Mouse (Mus musculus) frontal cortex, postnatal 10 days (tissue): ENCODE measurements around the gene Hpgd.

Source experiments
- DNase-seq, 2 experiments: peaks; one replicate each; pipeline ENCODE4 v3.0.0; 2022; ENCODE audit warnings: low spot score in 2 of 2, mixed read lengths in 1 of 2

Hpgd gene

GRCm38 (mm10) chr8:56323276-56323675 is 28.9 kb downstream of the Hpgd start:
- DNase-seq = no peak

- no peak for DNase-seq
Observed at GRCm38 (mm10) chr8:56327709-56328108, 33.3 kb downstream of the Hpgd start.

GRCm38 (mm10) chr8:56328130-56328542 is 33.8 kb downstream of the Hpgd start:
- no peak for DNase-seq

GRCm38 (mm10) chr8:56335390-56336000 is 41.1 kb downstream of the Hpgd start:
- no peak for DNase-seq

DNA sequence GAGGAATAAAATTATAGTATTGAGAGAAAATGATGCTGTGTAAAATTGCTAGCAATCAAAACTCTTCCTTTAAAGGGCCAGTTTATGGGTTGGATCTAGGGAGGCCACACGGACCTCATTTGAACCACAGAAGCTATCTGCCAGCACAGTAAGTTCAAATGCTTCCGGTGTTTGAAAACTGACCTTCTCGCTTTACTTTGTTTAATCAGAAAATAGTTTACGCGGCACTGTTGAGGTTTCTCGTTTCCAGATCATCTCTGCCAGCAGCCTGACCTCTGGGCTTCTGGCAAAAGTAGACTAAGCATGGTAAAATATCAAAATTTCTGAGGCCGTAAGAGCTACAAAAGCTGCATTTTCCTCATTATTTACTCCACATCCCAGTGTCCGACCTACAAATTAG is 42.4 kb downstream of the Hpgd start:
- DNase-seq = no peak

GRCm38 (mm10) chr8:56343505-56343904 is 49.1 kb downstream of the Hpgd start:
- DNase-seq = no peak

- no peak for DNase-seq
Observed at GRCm38 (mm10) chr8:56343940-56344339, 49.6 kb downstream of the Hpgd start.

DNA sequence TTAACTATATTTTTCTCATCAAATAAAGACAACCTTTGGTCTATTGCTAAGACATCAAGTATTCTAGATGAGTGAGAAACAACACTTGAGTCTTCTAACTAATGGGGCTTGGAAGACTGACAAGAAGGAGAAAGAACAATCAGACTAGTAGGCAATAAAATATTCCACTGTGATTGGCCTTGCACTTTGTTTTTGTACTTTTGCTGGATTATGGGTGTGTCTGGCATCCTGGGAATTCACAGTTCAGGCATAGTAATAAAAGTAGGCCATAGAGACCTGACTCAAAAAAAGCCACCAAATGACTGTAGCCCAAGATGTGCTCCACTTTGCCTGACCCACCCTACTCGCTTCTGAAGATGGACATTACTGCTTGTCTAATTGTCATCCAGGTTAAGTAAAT is 50.0 kb downstream of the Hpgd start:
- no peak for DNase-seq

DNA sequence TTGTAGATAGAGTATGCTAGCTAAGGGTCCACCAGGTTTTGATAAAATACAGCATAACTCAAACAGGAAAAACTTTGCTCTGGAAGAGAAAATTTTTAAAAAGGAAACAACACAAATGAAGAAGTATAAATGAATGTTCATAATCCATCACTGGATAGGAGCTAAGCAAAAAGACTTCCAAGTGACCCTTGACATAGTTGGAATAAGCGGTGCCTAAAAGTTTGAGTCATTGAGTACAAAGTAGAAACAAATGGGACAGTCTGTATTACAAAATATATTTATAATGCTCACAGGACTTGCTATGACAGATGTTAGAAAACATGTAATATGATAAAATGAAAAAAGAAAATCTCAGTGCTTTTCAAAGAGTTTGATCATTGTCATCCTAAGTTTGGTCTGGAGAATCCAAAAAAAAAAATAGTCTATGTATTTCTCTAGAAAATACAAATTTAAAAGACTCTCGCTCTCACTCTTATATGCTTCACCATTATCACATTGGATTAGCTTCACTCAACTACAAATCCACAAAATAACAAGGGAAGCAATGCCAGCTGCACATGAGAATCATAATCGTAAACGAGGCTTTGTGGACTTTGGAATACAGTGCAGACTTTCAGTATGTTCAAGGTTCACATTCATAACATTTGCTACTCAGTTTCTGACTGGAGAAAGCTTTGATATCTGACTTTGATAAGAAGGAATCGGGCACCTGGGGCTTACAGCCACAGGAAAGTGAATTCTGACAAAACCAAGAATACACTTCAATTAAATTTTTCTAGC is 51.4 kb downstream of the Hpgd start:
- DNase-seq = no peak

DNA sequence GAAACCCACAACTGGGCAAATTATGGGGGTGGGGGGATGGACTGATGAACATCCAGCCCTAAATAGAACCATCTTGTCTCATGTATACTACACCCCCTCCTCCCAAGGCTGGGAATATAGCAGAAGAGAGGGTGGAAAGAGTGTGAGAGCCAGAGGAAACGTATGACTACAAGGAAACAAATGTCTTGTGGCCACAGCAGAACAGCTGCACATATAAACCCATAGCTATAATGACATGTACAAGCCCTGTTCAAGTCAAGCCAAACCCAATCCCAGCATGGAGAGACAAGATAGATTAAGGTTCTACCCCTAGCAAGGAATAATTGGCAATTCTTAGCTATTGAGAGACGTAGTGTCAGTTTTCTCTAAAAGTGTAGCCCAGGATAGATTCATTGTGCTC is 68.8 kb downstream of the Hpgd start:
- DNase-seq = no peak
